Mouse (Mus musculus) bone marrow macrophage, adult 2 months (primary cell): Measurements from ENCODE around the gene Pigb. TPM values are rescaled to one million over a fixed set of nuclear protein-coding genes. Genes with fewer than 3 reads are reported as not detected.
A peak's percentile ranks its signal among the peaks of the same experiment; 100 is the strongest.

Experiments
- H3K27ac ChIP-seq: 2 replicates; pipeline ENCODE4 v1.5.1; 2012; ENCODE audit warnings: low read depth, low read length; ENCODE audit not compliant: insufficient read depth
- H3K4me1 ChIP-seq: 2 replicates; pipeline ENCODE4 v1.6.1; 2012; ENCODE audit warnings: low read length; ENCODE audit not compliant: control insufficient read depth, insufficient read depth
- H3K4me3 ChIP-seq: 2 replicates; pipeline ENCODE4 v1.5.1; 2012; ENCODE audit warnings: mild to moderate bottlenecking, low read length, moderate library complexity; ENCODE audit not compliant: insufficient read depth
- CTCF ChIP-seq: IDR thresholded peaks from 2 replicates; pipeline ENCODE4 v1.5.1; 2012; ENCODE audit warnings: low read depth, mild to moderate bottlenecking, low read length, moderate library complexity
- POLR2A ChIP-seq: IDR thresholded peaks from 2 replicates; pipeline ENCODE4 v1.6.1; 2012; ENCODE audit warnings: mild to moderate bottlenecking, low read depth, low read length, borderline replicate concordance
- polyA plus RNA-seq: library from polyadenylated mRNA; stranded (reverse); fragments of >200 nt; gene quantifications from 2 replicates; pipeline ENCODE4 v1.2.4, GENCODE M21; 2012; ENCODE audit not compliant: missing spikeins, insufficient read depth, insufficient read length

Gene Pigb
- polyA plus RNA-seq, 1 experiment, result 15.3 TPM

- no peak overlapping the region for H3K4me3 ChIP-seq
- no peaks in the 10 kb centered on the region for H3K4me1 ChIP-seq
- H3K27ac ChIP-seq, result no peak overlapping the region
- no peak for TF ChIP-seq POLR2A
- TF ChIP-seq CTCF, result no peak
Measured at GRCm38 (mm10) chr9:73048927-73049326, 8.7 kb upstream of the Pigb start.

GRCm38 (mm10) chr9:73047906-73048305 lies 7.7 kb upstream of the Pigb start:
- Histone ChIP-seq H3K27ac (no peak overlapping the region), H3K4me1 (no peaks in the 10 kb centered on the region), H3K4me3 (no peak overlapping the region)
- TF ChIP-seq POLR2A (no peak), CTCF (no peak)

- Histone ChIP-seq H3K4me3 (no peak overlapping the region), H3K4me1 (peaks cover 3% of the 10 kb centered on the region), H3K27ac (no peak overlapping the region)
- TF ChIP-seq CTCF (no peak), POLR2A (no peak)
Measured at GRCm38 (mm10) chr9:73045711-73046110, 5.5 kb upstream of the Pigb start.

- Histone ChIP-seq H3K4me3 (peak overlapping the region; percentile 66), H3K27ac (no peak overlapping the region), H3K4me1 (peaks cover 3% of the 10 kb centered on the region)
- TF ChIP-seq POLR2A, result no peak
- TF ChIP-seq CTCF, result no peak
Measured at GRCm38 (mm10) chr9:73045204-73045603, 5.0 kb upstream of the Pigb start.

- H3K27ac ChIP-seq, result no peak within 1 kb of the TSS
- H3K4me3 ChIP-seq, result peak within 1 kb of the TSS; percentile 66
- peaks cover 3% of the 10 kb centered on the region for H3K4me1 ChIP-seq
- TF ChIP-seq CTCF (peak; percentile 95), POLR2A (no peak)
Measured at GRCm38 (mm10) chr9:73044146-73045079, 4.2 kb upstream of the Pigb start, which contains the start of gene Rab27a. Rab27a (plus strand) TSS chr9:73044854.

- H3K4me1 ChIP-seq, result peaks cover 3% of the 10 kb centered on the region
- peak overlapping the region; percentile 53 for H3K27ac ChIP-seq
- no peak for TF ChIP-seq CTCF
- TF ChIP-seq POLR2A, result peak; percentile 60
Measured at GRCm38 (mm10) chr9:73039222-73039945, 794 bp downstream of the Pigb start.

GRCm38 (mm10) chr9:73033406-73033805 lies 6.8 kb downstream of the Pigb start:
- H3K4me3 ChIP-seq, result no peak overlapping the region
- H3K27ac ChIP-seq, result no peak overlapping the region
- no peaks in the 10 kb centered on the region for H3K4me1 ChIP-seq
- TF ChIP-seq CTCF, result no peak
- no peak for TF ChIP-seq POLR2A

More at GRCm38 (mm10) chr9:73039222-73039945, 794 bp downstream of the Pigb start:
- peak overlapping the region; percentile 78 for H3K4me3 ChIP-seq

- no peak overlapping the region for H3K27ac ChIP-seq
Measured at GRCm38 (mm10) chr9:73031421-73031820, 8.8 kb downstream of the Pigb start.

GRCm38 (mm10) chr9:73030443-73030842 lies 9.7 kb downstream of the Pigb start:
- no peak overlapping the region for H3K27ac ChIP-seq
- no peak overlapping the region for H3K4me3 ChIP-seq
- TF ChIP-seq CTCF, result no peak
- no peak for TF ChIP-seq POLR2A
- no peaks in the 10 kb centered on the region for H3K4me1 ChIP-seq

More at GRCm38 (mm10) chr9:73031421-73031820, 8.8 kb downstream of the Pigb start:
- TF ChIP-seq CTCF (no peak), POLR2A (no peak)
- no peaks in the 10 kb centered on the region for H3K4me1 ChIP-seq
- no peak overlapping the region for H3K4me3 ChIP-seq
